Mouse (Mus musculus) 416B (cell line): ENCODE measurements around the gene Skil.

Source experiments
- DNase-seq: peaks from one replicate; pipeline ENCODE4 v3.0.0; 2011; ENCODE audit warnings: low read depth

The Skil gene

DNA sequence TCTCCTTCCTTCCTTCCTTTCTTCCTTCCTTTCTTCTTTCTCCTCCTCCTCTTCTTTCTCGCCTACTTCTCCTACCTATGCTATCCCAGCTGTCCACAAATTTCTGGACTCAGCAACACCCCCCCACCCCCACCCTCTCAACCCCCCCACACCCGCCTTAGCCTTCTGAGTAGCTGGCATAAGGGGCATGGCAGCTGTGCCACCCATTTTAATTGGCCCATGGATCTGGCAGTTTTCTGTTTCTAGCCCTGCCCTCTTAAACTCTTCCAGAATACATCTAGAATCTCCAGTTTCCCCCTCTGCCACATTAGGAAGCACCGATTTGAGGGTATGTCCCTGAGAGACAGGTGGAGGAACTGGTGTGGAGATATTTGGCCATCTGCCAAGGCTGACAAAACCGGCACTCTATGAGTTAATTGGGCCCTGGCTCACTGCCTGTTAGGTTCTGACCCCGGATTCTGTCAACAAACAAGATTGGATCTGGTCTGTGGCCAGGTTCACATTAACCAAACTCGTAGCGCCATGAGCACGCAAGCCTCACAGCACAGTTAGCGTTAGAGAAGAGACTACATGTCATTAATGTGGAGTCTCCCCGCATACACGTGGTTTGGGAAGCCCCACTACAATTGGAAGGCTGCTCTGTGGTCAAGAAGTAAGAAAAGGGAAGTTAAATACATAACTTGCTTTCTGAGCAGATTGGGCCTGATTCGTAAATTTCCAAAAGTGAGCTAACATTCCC, 11.2 kb upstream of the Skil start:
- DNase-seq: peak; percentile 84

DNA sequence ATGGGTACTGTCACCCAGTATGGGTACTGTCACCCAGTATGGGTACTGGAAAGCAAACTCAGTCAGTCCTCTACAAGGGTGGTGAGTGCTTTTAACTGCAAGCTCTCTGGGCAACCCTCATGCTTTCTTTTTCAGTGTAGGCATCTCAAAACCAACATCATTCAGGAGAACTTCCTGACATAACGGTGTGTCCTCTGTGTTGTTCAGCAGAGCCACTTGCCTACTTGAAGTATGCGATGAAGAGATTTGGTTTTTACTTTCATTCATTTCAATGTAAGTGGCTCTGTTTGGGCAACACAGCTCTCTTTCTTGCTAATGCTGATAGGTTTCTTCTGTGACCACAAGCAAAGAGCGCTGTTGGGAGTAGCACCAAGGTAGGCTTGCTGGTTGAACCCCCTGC, 9.9 kb upstream of the Skil start:
- DNase-seq: no peak

DNA sequence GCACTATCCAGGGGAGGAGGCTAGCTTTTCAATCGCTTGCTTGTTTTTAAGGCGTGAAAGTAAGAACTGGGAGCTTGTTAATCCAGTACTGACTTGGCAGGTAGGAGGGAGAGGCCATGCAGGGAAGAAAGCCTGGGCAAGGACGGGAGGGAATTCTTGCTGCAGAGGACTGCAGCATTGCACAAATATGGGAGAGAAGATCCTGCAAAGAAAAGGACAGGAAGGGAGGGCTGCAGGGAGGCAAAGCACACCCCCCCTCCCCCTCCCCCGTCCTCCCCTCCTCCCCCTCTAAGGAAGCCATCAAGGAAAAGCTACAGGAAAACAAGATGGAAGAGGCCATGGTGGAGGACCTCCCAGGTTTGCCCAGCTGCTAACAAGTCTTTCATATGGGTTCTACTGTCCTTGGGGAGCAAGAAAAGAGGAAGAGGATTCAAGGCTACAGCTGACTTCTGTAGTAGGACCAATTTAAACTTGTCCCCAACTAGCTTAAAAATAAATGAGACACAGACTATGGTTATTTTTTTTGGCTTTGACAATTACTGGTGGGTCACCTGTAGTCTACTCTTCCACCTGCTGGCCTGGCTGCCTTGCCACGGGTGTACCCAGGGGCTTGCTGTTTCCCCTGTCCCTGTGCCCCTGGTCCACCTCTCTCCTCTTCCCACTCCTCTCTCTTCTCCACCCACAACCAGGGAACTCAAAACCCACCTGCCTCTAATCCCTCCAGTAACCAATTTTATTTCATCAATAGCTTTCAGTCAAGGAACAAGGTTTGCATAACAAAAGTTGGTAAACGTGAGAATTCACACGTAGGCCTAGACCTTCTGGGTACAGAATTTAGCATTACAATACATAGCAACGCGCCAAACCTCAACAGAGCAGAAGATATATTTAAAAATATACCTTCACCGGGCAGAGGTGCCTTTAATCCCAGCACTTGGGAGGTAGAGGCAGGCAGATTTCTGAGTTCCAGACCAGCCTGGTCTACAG, 5.8 kb upstream of the Skil start:
- no peak for DNase-seq

DNA sequence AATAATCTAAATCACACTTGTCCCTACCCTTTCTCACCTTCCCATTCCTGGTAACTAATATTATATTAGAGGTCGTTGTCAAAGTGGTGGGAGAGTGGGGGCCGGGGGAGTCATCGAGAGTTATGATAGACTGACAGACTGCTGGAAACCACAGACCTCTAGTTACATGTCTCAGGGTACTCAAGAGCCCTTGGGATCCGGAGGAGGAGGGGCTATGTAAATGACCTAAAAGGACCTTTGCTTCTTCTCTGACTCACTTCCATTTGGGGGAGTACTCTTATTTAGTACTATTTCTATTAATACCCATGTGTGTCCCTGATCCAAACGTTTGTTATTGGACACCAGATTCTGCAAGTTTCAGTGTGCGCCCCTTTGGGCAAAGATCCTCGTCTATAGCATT, 4.9 kb upstream of the Skil start:
- peak; percentile 89 for DNase-seq

DNA sequence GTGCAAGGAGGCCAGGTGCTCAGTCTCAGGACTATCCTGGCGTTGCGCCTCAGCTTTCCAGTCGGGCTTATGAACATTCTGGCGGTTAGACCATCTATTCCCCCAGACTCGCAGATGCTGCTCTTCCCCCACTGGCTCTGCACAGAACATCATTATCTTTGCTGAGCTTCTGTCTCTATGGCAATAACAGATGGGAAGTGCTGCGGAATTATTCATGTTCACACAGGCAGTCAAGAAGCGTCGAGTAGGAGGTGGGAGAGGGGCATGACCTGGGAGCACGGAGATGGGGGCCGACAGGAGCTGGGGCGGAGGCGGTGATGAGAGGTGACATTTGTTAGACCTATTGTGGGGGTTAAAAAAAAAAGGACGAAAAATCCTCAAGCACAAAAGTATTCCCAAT, 1.7 kb upstream of the Skil start:
- DNase-seq: peak; percentile 46

DNA sequence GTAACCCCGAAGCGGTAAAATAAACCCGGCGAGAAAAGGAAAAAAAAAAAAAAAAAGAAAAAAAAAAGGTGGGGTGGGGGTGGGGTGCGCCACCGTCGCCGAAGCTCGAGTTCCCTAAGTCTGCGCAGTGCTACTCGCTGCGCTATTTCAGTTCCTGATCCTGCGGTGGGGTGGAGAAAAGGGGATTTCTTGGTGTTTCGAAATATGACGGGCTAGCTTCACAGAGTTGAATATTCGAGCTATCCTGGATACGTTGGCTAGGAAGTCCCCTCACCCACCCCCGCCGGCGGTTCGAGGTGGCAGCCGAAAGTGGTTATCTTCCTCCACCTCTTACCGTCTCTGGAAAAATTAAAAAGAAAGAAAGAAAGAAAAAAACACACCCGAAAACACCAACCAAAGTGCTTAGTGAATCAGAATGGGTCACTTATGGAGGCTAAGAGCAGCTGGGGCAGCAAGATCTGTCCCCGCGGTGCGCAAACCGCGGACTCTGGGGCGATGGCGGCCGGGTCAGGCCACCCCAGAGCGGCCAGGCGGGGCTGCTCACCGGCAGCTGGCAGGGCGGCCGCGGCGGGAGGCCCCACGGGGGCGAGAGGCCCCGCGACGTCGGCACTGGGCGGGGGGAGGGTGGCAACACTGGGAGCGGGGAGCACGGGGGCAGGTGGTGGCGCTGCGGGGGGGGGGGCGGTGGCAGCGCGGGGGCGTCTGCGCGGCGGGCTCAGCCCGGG, 1.1 kb upstream of the Skil start:
- peak; percentile 91 for DNase-seq

DNA sequence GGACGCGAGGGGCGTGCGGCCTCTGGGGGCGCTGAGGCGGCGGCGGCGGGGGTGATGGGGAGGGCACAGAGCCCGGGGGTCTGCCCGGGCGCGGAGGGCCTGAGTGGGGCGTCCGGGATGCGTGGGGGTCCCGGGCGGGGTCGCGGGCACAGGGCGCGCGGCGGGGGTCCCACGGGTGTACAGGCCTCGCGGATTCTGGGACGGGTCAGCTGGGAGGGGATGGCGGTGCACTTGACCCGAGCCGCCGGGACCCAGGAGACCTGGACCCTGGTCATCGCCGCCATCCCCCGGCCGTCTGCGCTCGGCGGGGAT, 277 bp downstream of the Skil start:
- no peak for DNase-seq

DNA sequence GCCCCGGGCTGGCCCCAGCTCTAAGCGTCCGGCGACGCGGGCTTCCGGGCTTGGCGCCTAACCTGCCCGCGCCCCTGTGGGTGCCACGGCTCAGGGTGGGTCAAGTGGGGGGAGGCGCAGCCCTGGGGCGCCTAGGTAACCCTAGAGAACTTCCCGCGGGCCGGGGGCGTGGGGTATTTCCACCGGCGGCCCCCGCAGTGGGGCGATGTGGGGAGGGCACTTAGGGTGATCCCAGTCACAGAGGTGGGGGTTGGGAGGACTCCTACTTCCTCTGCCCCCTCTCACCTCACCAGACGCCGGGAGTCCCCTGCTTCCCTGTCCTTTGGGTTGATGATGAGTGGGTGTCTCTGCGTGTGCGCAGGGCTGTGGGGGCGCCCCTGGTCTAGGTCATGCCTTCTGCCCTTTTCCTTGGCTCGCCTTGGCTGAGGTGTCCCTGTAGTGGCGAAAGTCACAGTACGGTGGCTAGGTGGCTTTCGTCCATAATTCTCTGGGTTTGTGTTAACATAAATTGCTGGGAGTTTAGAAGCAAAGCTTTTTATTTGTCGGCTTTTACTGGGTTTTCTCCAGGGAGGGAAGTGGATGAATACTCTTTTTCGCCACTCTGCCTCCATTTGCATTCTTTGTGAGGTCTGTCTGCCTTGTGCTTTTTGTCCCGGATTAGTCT, 765 bp downstream of the Skil start:
- DNase-seq: peak; percentile 54

DNA sequence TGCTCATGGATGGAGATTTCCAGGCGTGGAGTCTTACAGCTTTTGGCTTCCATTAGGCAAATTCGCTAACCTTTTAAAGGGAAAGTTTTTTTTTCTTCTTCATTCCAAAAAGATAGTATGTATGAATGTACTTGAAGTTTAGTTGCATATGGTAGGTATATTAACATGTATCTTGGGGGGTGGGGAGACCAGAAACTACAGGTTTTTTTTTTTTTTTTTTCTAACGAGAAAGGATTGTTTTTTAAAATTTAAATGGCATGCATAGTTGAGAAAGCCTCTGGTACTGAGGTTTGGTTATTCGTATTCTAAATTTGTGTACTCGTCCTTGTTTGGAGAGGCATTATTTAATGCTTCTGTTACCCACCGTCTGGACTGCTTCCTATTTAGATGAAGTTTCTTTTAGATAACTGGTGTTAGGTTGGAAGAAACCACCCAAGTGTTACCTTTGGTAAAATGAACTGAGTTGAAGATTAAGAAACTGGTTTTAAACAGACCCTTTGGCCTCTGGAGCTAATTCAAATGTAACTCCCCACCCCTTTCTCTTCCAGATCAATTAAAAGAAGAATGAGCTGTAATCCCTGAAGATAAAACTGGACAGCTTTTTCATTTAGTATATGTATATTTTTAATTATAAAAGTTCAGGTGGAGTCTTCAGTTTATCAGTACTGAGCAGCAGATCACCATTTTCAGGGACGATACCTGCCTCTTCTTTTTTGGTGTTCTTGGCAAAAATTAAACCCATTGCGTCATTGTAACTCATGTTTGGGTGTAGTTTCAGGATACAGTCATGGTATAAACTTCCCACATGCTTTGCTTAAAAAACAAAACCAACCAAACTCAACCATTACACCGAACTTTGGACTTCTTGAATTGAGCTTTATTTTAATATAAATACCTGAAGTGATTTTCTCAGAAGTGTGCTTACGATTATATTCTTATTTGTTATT, 1.6 kb downstream of the Skil start:
- DNase-seq: no peak

DNA sequence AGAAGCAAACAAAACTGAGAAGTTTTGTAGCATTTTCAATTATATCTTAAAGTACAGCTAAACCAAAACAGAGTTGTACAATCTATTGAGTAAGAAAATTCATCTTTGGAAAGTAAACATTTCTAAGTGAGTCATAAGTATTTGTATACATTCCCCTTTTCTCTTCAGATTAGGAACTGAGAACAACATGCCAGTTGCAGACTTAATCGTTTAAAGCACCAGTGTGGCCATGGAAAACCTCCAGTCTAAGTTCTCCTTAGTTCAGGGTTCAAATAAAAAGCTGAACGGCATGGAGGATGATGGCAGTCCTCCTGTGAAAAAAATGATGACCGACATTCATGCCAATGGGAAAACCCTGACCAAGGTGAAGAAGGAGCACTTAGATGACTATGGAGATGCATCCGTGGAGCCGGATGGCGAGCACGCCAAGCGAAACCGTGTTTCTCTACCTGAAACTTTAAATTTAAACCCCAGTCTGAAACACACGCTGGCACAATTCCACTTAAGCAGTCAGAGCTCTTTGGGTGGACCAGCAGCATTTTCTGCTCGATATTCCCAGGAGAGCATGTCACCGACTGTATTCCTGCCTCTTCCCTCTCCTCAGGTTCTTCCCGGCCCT, 2.4 kb downstream of the Skil start:
- no peak for DNase-seq

DNA sequence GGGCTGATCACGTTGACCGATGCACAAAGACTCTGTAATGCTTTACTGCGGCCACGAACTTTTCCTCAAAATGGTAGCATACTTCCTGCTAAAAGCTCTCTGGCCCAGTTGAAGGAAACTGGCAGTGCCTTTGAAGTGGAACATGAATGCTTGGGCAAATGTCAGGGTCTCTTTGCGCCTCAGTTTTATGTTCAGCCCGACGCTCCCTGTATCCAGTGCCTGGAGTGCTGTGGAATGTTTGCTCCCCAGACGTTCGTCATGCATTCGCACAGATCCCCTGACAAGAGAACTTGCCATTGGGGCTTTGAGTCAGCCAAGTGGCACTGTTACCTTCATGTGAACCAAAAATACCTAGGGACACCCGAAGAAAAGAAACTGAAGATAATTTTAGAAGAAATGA, 3.1 kb downstream of the Skil start:
- DNase-seq: no peak

DNA sequence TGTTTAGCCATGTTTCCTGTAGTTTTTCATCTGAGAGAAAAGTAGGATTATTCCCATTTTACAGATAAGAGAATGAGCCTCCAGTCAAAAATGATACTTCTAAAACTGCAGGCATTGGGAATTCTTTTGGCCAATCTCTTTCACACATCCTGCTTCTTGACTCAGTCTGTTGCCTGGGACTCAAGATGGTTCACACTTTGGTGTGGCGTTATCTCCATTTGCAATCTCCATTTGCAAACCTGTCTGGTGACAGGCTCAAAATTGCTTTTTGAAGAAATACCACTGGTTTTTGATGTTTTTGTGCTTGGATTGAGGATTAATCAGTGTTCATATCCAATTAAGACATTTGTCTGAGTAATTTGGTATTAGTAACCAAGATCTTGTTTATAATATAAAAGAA, 3.7 kb downstream of the Skil start:
- DNase-seq: no peak

DNA sequence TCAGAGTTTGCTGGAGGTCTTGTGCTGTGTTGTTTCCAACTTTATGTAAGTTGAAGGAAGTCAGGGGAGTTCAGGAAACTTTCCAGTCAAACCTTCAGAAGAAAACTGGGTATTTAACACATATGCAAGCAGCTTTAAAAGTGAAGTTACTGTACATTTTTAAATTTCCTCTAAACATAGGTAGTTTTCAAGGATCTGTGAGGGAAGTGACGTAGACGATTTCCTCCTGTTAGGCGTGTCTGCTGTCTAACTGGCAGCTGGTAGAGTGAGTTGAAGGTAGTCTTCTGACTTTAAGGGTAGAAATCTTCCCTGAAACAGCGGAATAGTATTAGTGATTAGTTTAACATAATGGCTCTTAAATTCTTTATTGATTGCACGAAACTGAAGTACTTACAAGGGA, 5.2 kb downstream of the Skil start:
- no peak for DNase-seq

DNA sequence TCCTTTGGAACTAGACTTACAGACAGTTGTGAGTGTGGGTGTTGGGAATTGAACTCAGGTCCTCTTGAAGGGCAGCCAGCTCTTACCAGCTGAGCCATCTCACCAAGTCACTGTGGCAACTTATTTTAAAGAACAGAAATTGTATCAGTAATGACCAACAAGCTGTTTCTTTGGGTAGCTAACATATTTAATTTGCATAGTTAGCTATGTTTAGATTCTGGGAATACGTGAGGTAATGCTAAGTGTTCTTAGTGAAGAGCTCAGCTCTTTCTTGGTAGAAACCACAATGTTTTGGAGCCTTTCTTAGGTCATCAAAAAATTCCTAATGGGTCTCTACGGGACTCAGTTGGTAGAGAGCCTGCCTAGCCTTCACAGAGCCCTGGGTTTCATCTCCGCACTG, 5.9 kb downstream of the Skil start:
- no peak for DNase-seq

DNA sequence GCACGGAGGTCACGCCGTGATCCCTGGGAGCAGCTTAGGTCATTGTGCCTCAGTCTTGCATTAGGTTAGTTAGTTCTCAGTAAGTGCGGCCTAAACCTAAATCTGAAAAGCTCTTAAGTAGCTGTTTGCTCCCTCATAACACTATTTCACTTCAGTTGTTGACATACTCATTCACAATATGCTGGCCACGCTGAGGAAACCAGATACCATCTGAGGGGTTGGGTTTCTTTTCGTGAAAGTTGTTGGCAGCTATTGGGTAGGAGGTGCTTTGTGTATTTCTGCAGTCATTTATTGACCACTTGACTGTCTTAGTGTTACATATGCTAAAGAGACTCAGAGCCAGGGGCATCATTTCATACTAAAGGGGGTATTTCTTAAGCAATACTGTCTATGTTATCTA, 10.1 kb downstream of the Skil start:
- peak; percentile 75 for DNase-seq

DNA sequence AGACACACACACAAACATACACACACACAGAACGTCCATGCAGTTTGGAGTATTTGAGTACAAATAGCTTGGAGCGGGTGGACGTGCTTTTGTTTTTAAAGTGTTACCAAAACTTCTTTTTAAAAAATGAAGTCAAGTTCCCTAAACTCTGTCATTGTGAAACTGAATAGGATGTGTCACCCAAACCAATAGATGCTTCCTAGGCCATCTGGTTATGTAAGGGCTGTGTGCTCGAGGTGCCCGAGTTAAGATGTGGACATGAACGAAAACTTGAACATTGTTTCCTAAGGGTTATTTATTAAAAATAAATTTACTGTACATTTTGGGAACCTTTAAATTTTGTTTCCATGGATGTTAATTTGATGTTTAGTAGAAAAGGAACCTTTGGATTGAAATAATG, 11.7 kb downstream of the Skil start:
- peak; percentile 54 for DNase-seq

DNA sequence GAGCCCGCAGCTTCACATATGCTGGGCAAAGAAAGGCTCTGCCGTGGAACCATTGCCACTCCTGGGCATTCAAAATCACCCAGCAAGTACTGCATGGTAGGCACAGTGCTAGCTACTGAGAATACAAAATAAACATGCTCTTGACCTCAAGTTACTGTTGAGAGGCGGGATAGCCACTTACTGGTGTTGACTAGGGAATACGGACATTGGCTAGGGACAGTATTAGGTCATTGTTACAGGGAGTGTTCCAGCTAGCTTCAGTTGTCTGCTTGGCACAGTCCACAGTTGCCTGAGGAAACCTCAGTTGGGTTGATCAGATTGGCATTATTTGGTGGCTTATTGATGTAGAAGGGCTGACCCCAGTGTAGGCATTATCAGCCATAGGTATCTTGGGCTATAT, 12.8 kb downstream of the Skil start:
- no peak for DNase-seq

DNA sequence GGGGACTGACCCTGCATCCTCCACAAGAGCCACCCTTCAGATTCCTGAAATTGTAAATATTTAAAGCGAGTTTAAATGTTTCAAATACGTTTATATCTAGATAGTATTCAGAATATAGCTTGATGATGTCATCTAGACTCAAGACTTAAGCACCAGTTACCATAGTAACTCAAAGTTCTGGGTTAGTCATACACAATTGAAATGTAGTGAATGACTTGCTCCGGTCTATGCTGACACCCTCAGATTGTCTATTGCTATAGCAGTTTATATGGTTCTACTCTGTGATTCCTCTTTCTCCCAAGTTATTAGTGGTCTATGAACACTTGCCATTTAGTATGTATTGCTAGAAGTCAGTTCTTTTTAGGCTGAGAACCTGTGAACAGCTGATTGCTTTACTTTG, 14.2 kb downstream of the Skil start:
- DNase-seq: peak; percentile 86

DNA sequence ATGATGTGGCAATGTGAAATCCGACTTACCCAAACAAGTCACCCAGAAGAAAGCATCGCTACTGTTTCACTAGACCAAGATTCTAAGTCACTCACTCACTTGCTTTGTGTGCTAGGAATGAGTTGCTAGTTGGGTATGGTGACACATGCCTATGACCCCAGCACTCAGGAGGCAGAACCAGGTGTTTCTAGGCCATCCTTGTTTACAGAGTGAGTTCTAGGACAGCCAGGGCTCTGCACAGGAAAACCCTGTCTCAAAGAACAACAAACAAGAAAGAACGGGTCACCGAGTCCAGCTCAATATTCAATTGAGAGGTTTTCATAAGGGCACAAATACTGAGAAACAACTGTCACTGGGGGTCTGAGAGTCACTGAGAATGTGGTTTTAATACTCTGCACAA, 28.2 kb downstream of the Skil start:
- DNase-seq: no peak

DNA sequence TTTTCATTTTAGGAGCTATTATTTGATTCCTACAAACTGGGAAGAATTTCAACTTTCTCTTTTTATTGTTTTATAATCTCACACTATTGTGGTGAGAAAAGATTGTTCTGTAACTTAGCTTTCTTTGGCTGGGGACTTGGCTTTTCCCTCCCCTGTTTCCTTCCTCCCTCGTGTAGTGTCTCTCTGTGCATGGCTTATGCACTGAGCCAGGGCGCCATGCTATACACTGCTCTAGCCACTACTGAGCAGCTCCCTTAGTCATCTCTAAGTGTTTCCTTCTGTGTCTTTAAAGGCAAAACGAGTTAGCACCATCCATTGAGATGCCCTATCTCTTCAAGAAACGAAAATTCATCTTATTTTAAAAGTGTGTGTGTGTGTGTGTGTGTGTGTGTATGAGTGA, 31.4 kb downstream of the Skil start:
- no peak for DNase-seq

DNA sequence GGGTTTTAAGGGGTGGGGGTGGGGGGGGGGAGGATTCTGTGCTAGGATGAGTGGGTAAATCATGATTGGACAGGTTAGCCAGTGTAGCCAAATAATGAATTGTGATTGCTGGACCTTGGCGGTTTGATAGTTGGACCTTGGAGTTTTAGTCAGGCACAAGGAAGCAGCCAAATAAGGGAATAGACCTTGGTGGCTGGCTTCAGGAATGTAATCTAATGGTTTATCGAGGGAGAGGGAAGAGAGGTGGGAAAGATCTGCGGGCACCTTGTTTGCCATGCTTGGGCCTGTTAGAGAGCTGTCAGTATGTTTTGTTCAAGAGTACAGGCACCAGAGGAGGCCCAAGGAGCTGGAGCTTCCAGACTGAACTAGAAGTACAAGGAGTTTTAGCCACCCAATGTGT, 32.0 kb downstream of the Skil start:
- no peak for DNase-seq
